Comparison of ENCODE assay signal across 9 mouse cellular contexts in genomic region chr17:11972550-11972949, GRCm38 (mm10).
DNase-seq lines count a peak whose midpoint lies in the region; ATAC-seq and TF ChIP-seq lines count a peak whose summit lies in the region.
"Had no signal": no experiment of that assay in that cellular context is flagged by ENCODE, and none has a peak within 500 bp of the region (broad histone marks: within the 10 kb centered on the region; RNA-seq: fewer than 3 reads in every experiment).

No protein-coding gene starts in this region.

- peak; percentile 27 to 51 for DNase-seq in layer of hippocampus, adult 2 months (ENCODE audit: low spot score in 2 of 2)
- no peak for DNase-seq in layer of hippocampus, postnatal 25 days (ENCODE audit: extremely low spot score in 1 of 2, low spot score in 1 of 2)
- DNase-seq in adipocyte (ENCODE audit: low spot score): peak; percentile 45
- DNase-seq in fibroblast of lung, adult 2 months (ENCODE audit: low read depth): peak; percentile 12
- peak; percentile 81 for DNase-seq in kidney, postnatal 0 days (ENCODE audit: low spot score)
- no peak for DNase-seq in adrenal gland, postnatal 14 days
- no peak for DNase-seq in urinary bladder, postnatal 25 days (ENCODE audit: low spot score)

- no peak overlapping the region for H3K9ac ChIP-seq in kidney, postnatal 0 days (ENCODE audit: low read depth, low read length)
- H3K9ac ChIP-seq in stomach, embryonic 15.5 days: no peak overlapping the region

- no peaks in the 10 kb centered on the region for H3K36me3 ChIP-seq in kidney, postnatal 0 days (ENCODE audit: insufficient read depth, low read length)
- no peaks in the 10 kb centered on the region for H3K36me3 ChIP-seq in stomach, embryonic 15.5 days

- H3K4me2 ChIP-seq in kidney, postnatal 0 days (ENCODE audit: low read length): peak overlapping the region; percentile 39
- H3K4me2 ChIP-seq in stomach, embryonic 15.5 days: 0 out of 2 replicates have a peak overlapping the region, but pooled peaks have one; percentile 24

- WGBS in kidney, postnatal 0 days: 3% methylated on average over 9 of the region's 9 CpGs
- WGBS in stomach, embryonic 15.5 days: 6% methylated on average over 9 of the region's 9 CpGs

- H3K9me3 ChIP-seq in kidney, postnatal 0 days (replicated peaks; ENCODE audit: low read length): no peaks in the 10 kb centered on the region
- H3K9me3 ChIP-seq in stomach, embryonic 15.5 days: no peaks in the 10 kb centered on the region

- 0 out of 2 replicates have a peak, but pooled peaks cover 5% of the 10 kb centered on the region for H3K4me1 ChIP-seq in kidney, postnatal 0 days (replicated peaks; ENCODE audit: insufficient read depth, low read length)
- H3K4me1 ChIP-seq in stomach, embryonic 15.5 days: no peaks in the 10 kb centered on the region; the same call in 1 of the 2 replicates
- H3K4me1 ChIP-seq: megakaryocyte, embryonic 14.5 days had no signal

- no peaks in the 10 kb centered on the region for H3K27me3 ChIP-seq in kidney, postnatal 0 days (ENCODE audit: insufficient read depth, low read length)
- H3K27me3 ChIP-seq in stomach, embryonic 15.5 days (replicated peaks): no peaks in the 10 kb centered on the region

- peak overlapping the region; percentile 87 for H3K27ac ChIP-seq in layer of hippocampus, adult 2 months
- H3K27ac ChIP-seq in kidney, postnatal 0 days: no peak overlapping the region
- H3K27ac ChIP-seq in stomach, embryonic 15.5 days: no peak overlapping the region

- ATAC-seq in kidney, postnatal 0 days (replicated peaks; ENCODE audit: low FRiP score, low read depth): no peak
- no peak for ATAC-seq in stomach, embryonic 15.5 days (ENCODE audit: insufficient read depth, low FRiP score, low read depth)

- peak; percentile 77 for TF ChIP-seq CTCF in layer of hippocampus, adult 2 months (conservative IDR thresholded peaks at IDR 0.05)
- TF ChIP-seq CTCF in kidney, postnatal 0 days (IDR thresholded peaks at IDR 0.05; ENCODE audit: low read depth): peak; percentile 63

- H3K4me3 ChIP-seq in layer of hippocampus, adult 2 months: no peak overlapping the region; the same call in 1 of the 2 replicates
- no peak overlapping the region for H3K4me3 ChIP-seq in kidney, postnatal 0 days (replicated peaks; ENCODE audit: low read depth, low read length)
- no peak overlapping the region for H3K4me3 ChIP-seq in stomach, embryonic 15.5 days (replicated peaks)
- H3K4me3 ChIP-seq: megakaryocyte, embryonic 14.5 days had no signal

Comparison
In these comparisons a context has a peak if more than half of its experiments do, and no peak if none do; other contexts are left out.
1. DNase-seq: peak in layer of hippocampus, adult 2 months (2 of 2), adipocyte (single experiment), fibroblast of lung, adult 2 months (single experiment) and kidney, postnatal 0 days (single experiment); none in layer of hippocampus, postnatal 25 days (0 of 2), adrenal gland, postnatal 14 days (single experiment) and urinary bladder, postnatal 25 days (single experiment).